Mouse (Mus musculus) left cerebral cortex, adult 18-20 months (tissue): Measurements from ENCODE around the gene Slc35d2. TPM values are rescaled to one million over a fixed set of nuclear protein-coding genes. Genes with fewer than 3 reads are reported as not detected.
"Not testable (repeated sequence)": the region's sequence is repeated elsewhere in the genome, so short reads cannot be mapped to it uniquely, and the experiment has no call there.

Experiments used
- DNase-seq, 2 experiments: peaks; one replicate each; pipeline ENCODE4 v3.0.0; 2021 to 2022; ENCODE audit warnings: low spot score in 2 of 2, mixed read lengths in 1 of 2
- total RNA-seq, 2 experiments: library from RNA; stranded (reverse); gene quantifications; 2 replicates each; pipeline ENCODE4 v1.2.3; 2021

Gene Slc35d2
- total RNA-seq, 2 experiments from 2014 or later = 0.77 to 1.3 TPM

DNA sequence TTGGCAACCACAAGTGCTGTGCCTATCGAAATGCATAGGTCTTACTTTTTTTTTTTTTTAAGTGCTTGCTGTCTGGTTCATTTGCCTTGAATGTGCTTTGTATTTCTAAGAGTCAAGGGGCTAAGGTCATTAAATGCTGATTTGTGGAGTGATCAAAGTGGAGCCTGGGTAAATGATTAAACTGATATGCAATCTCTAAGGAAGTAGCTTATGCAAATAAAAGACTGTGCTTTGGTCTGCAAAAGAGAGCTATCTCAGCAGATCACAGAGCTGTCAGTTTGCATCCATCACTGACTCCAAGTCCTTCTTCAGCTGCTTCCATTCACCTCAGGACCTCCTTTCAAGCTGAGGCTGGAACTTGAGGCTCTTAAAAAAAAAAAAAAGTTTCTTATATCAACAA is 75.2 kb downstream of the Slc35d2 start:
- no peak for DNase-seq

DNA sequence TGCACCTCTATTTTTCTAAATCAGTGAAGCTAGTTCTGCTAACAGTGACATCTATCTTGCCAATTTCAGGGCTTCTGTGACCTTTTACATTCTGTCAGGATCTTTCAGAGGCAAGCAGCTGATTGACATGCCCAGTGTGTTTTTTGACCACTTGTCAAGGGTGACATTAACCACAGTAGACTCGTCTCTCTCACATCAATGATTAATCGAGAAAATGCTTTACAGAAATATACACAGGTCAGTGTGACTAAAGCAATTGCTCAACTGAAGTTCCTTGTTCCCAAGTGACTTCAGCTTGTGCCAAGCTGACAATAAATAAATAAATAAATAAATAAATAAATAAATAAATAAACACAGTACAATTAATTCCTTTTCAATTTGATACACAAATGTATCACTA is 76.9 kb downstream of the Slc35d2 start:
- not testable (repeated sequence) for DNase-seq

DNA sequence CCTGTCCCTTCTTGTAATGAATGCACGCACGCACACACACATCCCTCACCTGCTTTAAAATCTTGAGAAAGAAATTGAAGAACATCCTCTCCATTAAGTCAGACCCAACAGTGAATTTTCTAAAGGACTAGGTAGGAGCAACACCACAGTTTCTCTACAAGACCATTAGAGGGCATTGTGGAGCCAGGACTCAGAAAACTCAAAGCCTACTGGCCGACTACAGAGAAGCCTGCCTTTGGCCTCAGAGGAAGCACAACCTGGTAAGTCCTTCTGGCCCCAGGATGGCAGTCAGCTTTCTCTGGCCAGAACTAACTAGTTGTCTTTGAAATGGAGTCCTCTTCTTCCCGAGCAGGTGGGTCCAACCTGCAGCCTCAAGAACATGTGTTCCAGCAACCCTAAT is 78.3 kb downstream of the Slc35d2 start:
- DNase-seq = no peak

DNA sequence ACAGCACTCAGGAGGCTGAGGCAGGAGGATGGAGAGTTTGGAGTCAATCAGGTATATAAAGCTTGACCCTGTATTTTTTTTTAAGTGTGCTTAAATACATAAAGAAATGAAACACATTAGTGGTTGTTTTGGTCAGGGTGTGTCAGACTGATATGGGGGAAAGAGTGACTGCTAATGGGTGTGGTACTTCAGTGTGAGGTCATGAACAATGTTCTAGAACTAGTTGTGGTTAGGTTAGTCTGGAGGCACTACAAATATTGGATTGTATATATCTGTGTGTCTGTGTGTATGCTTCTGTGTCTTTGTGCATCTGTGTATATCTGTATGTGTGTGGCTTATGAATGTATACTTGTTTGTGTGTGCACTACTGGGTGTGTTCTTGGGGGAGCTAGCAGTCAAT is 79.6 kb downstream of the Slc35d2 start:
- no peak for DNase-seq

DNA sequence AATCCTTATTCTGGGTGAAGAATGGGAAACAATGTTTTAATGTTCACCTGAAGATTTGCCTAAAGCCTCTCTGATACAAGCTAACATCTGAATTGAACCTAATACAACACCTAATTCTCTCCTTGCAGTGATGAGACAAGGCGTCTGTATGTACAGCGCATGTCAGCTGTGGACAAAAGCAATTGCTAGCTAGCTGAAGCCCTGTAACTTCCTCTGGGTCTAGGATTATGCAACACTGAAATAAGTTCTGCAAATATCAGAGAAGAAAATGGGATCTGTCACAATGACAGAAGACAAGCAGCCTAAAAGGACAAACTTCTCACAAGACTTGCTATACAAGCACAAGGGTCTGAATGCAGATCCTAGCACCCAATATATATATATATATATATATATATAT is 80.7 kb downstream of the Slc35d2 start:
- DNase-seq = no peak

Other genes starting within 250 kb of the Slc35d2 start
- not detected for gene Hsd17b3, start 40.1 kb downstream of the Slc35d2 start, total RNA-seq
- 10 to 100 TPM; 26.6 to 33.5 TPM for gene Zfp367, start 23.8 kb upstream of the Slc35d2 start, total RNA-seq
- 100 to 1,000 TPM; 216 to 221 TPM for gene Habp4, start 32.5 kb upstream of the Slc35d2 start, total RNA-seq
- gene Cdc14b, start 145.9 kb upstream of the Slc35d2 start, total RNA-seq = 10 to 100 TPM; 14.3 to 15.3 TPM
- gene Aaed1, start 183.3 kb upstream of the Slc35d2 start, total RNA-seq = 10 to 100 TPM; 20.4 to 23.8 TPM
- 100 to 1,000 TPM; 117 to 124 TPM for gene Ctsl, start 241.5 kb upstream of the Slc35d2 start, total RNA-seq